ENCODE assay signal across 23 mouse cellular contexts in the genomic region with DNA sequence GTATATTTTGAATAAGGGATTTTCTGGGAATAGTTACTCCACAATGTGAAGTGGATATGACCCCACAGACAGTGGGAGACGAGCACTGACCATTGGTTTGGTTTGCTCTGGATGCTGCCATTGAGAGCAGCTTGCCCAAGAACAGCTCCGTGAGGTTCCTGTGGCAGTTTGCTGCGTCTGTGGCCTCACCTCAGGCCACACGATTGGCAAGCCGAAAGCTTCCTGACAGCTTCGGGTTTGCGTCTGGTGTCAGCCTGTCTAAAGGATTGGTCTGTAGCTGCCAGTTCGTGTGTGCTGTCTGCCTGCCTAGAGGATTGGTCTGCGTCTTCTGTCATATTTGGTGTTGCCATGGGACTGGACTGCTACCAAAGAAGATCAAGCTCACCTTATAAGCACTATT. TPM values are rescaled to one million over a fixed set of nuclear protein-coding genes. Genes with fewer than 3 reads are reported as not detected.
DNase-seq lines count a peak whose midpoint lies in the region; ATAC-seq and TF ChIP-seq lines count a peak whose summit lies in the region.
"Had no signal": no experiment of that assay in that cellular context is flagged by ENCODE, and none has a peak within 500 bp of the region (broad histone marks: within the 10 kb centered on the region; RNA-seq: fewer than 3 reads in every experiment).

No protein-coding gene starts in this region.

- ATAC-seq in granulocyte monocyte progenitor cell, adult 5-6 weeks (replicated peaks; ENCODE audit: poor library complexity, severe bottlenecking) = peak; percentile 55
- ATAC-seq in megakaryocyte progenitor cell, adult 5-6 weeks (replicated peaks; ENCODE audit: poor library complexity) = peak; percentile 44
- ATAC-seq in liver, embryonic 12.5 days = no peak
- ATAC-seq: activated CD4-positive, CD25-positive, alpha-beta regulatory T cell, adult 4 months; CD4-positive, CD25-positive, alpha-beta regulatory T cell, adult 4 months; forebrain, embryonic 13.5 days; forebrain, embryonic 15.5 days; forebrain, postnatal 0 days had no signal

- H3K4me3 ChIP-seq in MEL (ENCODE audit: control insufficient read depth in 1 of 2, insufficient read depth in 1 of 2, low read depth in 2 of 2, low read length in 2 of 2) = no peak overlapping the region
- H3K4me3 ChIP-seq in liver, embryonic 12.5 days = no peak overlapping the region
- no peak overlapping the region for H3K4me3 ChIP-seq in thymus, adult 2 months (ENCODE audit: control insufficient read depth, insufficient read depth, low read length)
- H3K4me3 ChIP-seq: embryonic facial prominence, embryonic 10.5 days; embryonic facial prominence, embryonic 12.5 days; forebrain, embryonic 13.5 days; forebrain, embryonic 15.5 days had no signal

- H3K27ac ChIP-seq in MEL (ENCODE audit: control insufficient read depth, low read depth, low read length) = no peak overlapping the region
- no peak overlapping the region for H3K27ac ChIP-seq in liver, embryonic 12.5 days
- no peak overlapping the region for H3K27ac ChIP-seq in thymus, adult 2 months (ENCODE audit: control insufficient read depth, insufficient read depth, low read length)
- H3K27ac ChIP-seq: embryonic facial prominence, embryonic 10.5 days; embryonic facial prominence, embryonic 12.5 days; forebrain, embryonic 13.5 days; forebrain, embryonic 15.5 days had no signal

- peaks cover 0 to 46% of the 10 kb centered on the region in 2 experiments; a peak in 2 of 4 replicates for H3K36me3 ChIP-seq in MEL (ENCODE audit: control insufficient read depth in 1 of 2, insufficient read depth in 2 of 2, low read length in 2 of 2)
- no peaks in the 10 kb centered on the region for H3K36me3 ChIP-seq in liver, embryonic 12.5 days
- no peaks in the 10 kb centered on the region for H3K36me3 ChIP-seq in thymus, adult 2 months (ENCODE audit: control insufficient read depth, insufficient read depth, low read length)
- H3K36me3 ChIP-seq: embryonic facial prominence, embryonic 10.5 days; embryonic facial prominence, embryonic 12.5 days; forebrain, embryonic 15.5 days; G1E had no signal

- no peak for TF ChIP-seq POLR2A in MEL (IDR thresholded peaks at IDR 0.05; ENCODE audit: control insufficient read depth in 1 of 2, insufficient read depth in 1 of 2, low read depth in 1 of 2, low read length in 2 of 2, poor library complexity in 1 of 2)
- TF ChIP-seq POLR2A in thymus, adult 2 months (IDR thresholded peaks at IDR 0.05; ENCODE audit: control insufficient read depth, extremely low read depth, insufficient read depth, low read length, poor library complexity) = no peak

- no peaks in the 10 kb centered on the region for H3K27me3 ChIP-seq in MEL (ENCODE audit: control insufficient read depth in 1 of 2, insufficient read depth in 2 of 2, low read length in 2 of 2)
- peaks cover 3% of the 10 kb centered on the region for H3K27me3 ChIP-seq in liver, embryonic 12.5 days (replicated peaks)
- no peaks in the 10 kb centered on the region for H3K27me3 ChIP-seq in thymus, adult 2 months (ENCODE audit: control insufficient read depth, insufficient read depth, low read length)
- H3K27me3 ChIP-seq: CH12.LX; embryonic facial prominence, embryonic 12.5 days; forebrain, embryonic 13.5 days; forebrain, embryonic 15.5 days had no signal

- 62% methylated on average over 9 of the region's 9 CpGs for WGBS in liver, embryonic 12.5 days (ENCODE audit: insufficient replicate concordance)
- WGBS in thymus, adult 2 months = 75% methylated on average over 9 of the region's 9 CpGs

- no peaks in the 10 kb centered on the region for H3K9me3 ChIP-seq in MEL (replicated peaks; ENCODE audit: insufficient read depth, low read length)
- H3K9me3 ChIP-seq in liver, embryonic 12.5 days (replicated peaks) = no peaks in the 10 kb centered on the region
- H3K9me3 ChIP-seq: embryonic facial prominence, embryonic 10.5 days; embryonic facial prominence, embryonic 12.5 days; forebrain, embryonic 13.5 days; forebrain, embryonic 15.5 days; G1E had no signal

- no peak for TF ChIP-seq CTCF in MEL (IDR thresholded peaks at IDR 0.05 in 2 of 3, conservative IDR thresholded peaks at IDR 0.05 in 1 of 3; ENCODE audit: control insufficient read depth in 1 of 3, insufficient read depth in 1 of 3, low read depth in 2 of 3, low read length in 3 of 3, poor library complexity in 1 of 3, severe bottlenecking in 1 of 3)
- no peak for TF ChIP-seq CTCF in thymus, adult 2 months (IDR thresholded peaks at IDR 0.05; ENCODE audit: borderline replicate concordance, control insufficient read depth, extremely low read depth, insufficient read depth, low read length, poor library complexity)

- peaks cover 24 to 35% of the 10 kb centered on the region in 2 experiments for H3K4me1 ChIP-seq in MEL (ENCODE audit: control insufficient read depth in 1 of 2, insufficient read depth in 2 of 2, low read length in 2 of 2)
- H3K4me1 ChIP-seq in liver, embryonic 12.5 days = peaks cover 10% of the 10 kb centered on the region
- no peaks in the 10 kb centered on the region for H3K4me1 ChIP-seq in thymus, adult 2 months (replicated peaks; ENCODE audit: control insufficient read depth, insufficient read depth, low read length)
- H3K4me1 ChIP-seq: embryonic facial prominence, embryonic 10.5 days; embryonic facial prominence, embryonic 12.5 days; forebrain, embryonic 13.5 days; forebrain, embryonic 15.5 days had no signal

- TF ChIP-seq EP300 in MEL (IDR thresholded peaks at IDR 0.05; ENCODE audit: low read depth in 1 of 2, low read length in 2 of 2) = peak in 1 of 2 experiments; percentile 5; a peak in 1 of 4 replicates

- H3K4me2 ChIP-seq in liver, embryonic 12.5 days = no peak overlapping the region
- H3K4me2 ChIP-seq: embryonic facial prominence, embryonic 12.5 days; forebrain, embryonic 13.5 days; forebrain, embryonic 15.5 days had no signal

- no peak for DNase-seq in MEL (ENCODE audit: low read depth, low spot score)
- DNase-seq in layer of hippocampus, postnatal 14 days (ENCODE audit: low spot score in 2 of 2) = no peak
- no peak for DNase-seq in thymus, adult 2 months
- DNase-seq: adrenal gland, postnatal 10 days; adrenal gland, postnatal 25 days; B cell, adult 2 months; cerebellum, adult 11-12 months; cerebellum, adult 2 months; cerebellum, adult 9-10 months; cerebellum, postnatal 10 days; cerebellum, postnatal 25 days; forebrain, postnatal 0 days had no signal

- H3K79me2 ChIP-seq in MEL (ENCODE audit: control insufficient read depth, insufficient read depth, low read length, poor library complexity) = no peaks in the 10 kb centered on the region

- no peak for TF ChIP-seq RAD21 in MEL (IDR thresholded peaks at IDR 0.05; ENCODE audit: low read depth, low read length)

- no peak overlapping the region for H3K9ac ChIP-seq in MEL (ENCODE audit: control insufficient read depth, low read depth, low read length, poor library complexity, severe bottlenecking)
- H3K9ac ChIP-seq in liver, embryonic 12.5 days = no peak overlapping the region
- H3K9ac ChIP-seq: embryonic facial prominence, embryonic 12.5 days; forebrain, embryonic 13.5 days; forebrain, embryonic 15.5 days; forebrain, postnatal 0 days had no signal

TF ChIP-seq in MEL, 35 proteins besides CTCF, POLR2A, EP300 and RAD21:
- no peak for TF ChIP-seq CHD1 (IDR thresholded peaks at IDR 0.05; ENCODE audit: low read depth, low read length)
- TF ChIP-seq ETS1 (IDR thresholded peaks at IDR 0.05; ENCODE audit: low read depth, low read length) = no peak
- TF ChIP-seq TBP (IDR thresholded peaks at IDR 0.05; ENCODE audit: low read depth, low read length) = no peak
- 0 out of 2 replicates have a peak, but pooled peaks have one; percentile 24 for TF ChIP-seq SIN3A (IDR thresholded peaks at IDR 0.05; ENCODE audit: low read length)
- no peak for TF ChIP-seq GABPA (IDR thresholded peaks at IDR 0.05; ENCODE audit: low read depth, low read length)
- TF ChIP-seq MYC (IDR thresholded peaks at IDR 0.05; ENCODE audit: low read depth, low read length) = no peak

RNA-seq across cellular contexts. Expression of gene Specc1, which starts 12.1 kb away (rescaled TPM):
- total RNA-seq in MEL (2012; rRNA removed) = 2.3 and 2.5 TPM in 2 replicates
- polyA plus RNA-seq in MEL (2012; ENCODE audit: insufficient read depth in 1 of 2, insufficient read length in 2 of 2, low read depth in 1 of 2, low replicate concordance in 2 of 2, missing spikeins in 1 of 2) = 1 to 10 TPM in 1 of 2 experiments, not detected in 1; 5.8 TPM
- total RNA-seq in granulocyte monocyte progenitor cell, adult 5-6 weeks (2014; fragmentation: Nextera tagmentation) = 14.4 and 16.0 TPM in 2 replicates
- 21.6 and 26.0 TPM in 2 replicates for total RNA-seq in granulocyte monocyte progenitor cell, adult 5-6 weeks (2017)
- total RNA-seq in megakaryocyte progenitor cell, adult 5-6 weeks (2015) = 16.4 and 19.7 TPM in 2 replicates
- total RNA-seq in megakaryocyte progenitor cell, adult 5-6 weeks (2017) = 23.9 and 26.8 TPM in 2 replicates
- 10 to 100 TPM; 66.1 to 69.8 TPM for total RNA-seq in layer of hippocampus, postnatal 14 days (2021)
- polyA plus RNA-seq in liver, embryonic 12.5 days (2016; fragmentation: Nextera tagmentation; extraction: Ambion mirVana) = 36.4 and 38.7 TPM in 2 replicates
- 2.1 and 2.4 TPM in 2 replicates for polyA plus RNA-seq in thymus, adult 2 months (2012; rRNA removed)

RNA-seq across cellular contexts. Expression of gene Akap10, which starts 14.4 kb away (rescaled TPM):
- 20.1 and 21.7 TPM in 2 replicates for total RNA-seq in MEL (2012; rRNA removed)
- polyA plus RNA-seq in MEL (2012; ENCODE audit: insufficient read depth in 1 of 2, insufficient read length in 2 of 2, low read depth in 1 of 2, low replicate concordance in 2 of 2, missing spikeins in 1 of 2) = 10 to 100 TPM in 1 of 2 experiments, not detected in 1; 17.7 TPM
- 36.8 and 52.6 TPM in 2 replicates for total RNA-seq in granulocyte monocyte progenitor cell, adult 5-6 weeks (2014; fragmentation: Nextera tagmentation)
- 37.5 and 42.1 TPM in 2 replicates for total RNA-seq in granulocyte monocyte progenitor cell, adult 5-6 weeks (2017)
- total RNA-seq in megakaryocyte progenitor cell, adult 5-6 weeks (2015) = 45.7 and 45.8 TPM in 2 replicates
- 34.0 and 37.8 TPM in 2 replicates for total RNA-seq in megakaryocyte progenitor cell, adult 5-6 weeks (2017)
- total RNA-seq in layer of hippocampus, postnatal 14 days (2021) = 10 to 100 TPM; 31.2 to 33.9 TPM
- polyA plus RNA-seq in liver, embryonic 12.5 days (2016; fragmentation: Nextera tagmentation; extraction: Ambion mirVana) = 14.2 and 14.3 TPM in 2 replicates
- 22.2 and 23.9 TPM in 2 replicates for polyA plus RNA-seq in thymus, adult 2 months (2012; rRNA removed)
